Mouse (Mus musculus): Measurements from ENCODE around the gene Spag5. TPM values are rescaled to one million over a fixed set of nuclear protein-coding genes. Genes with fewer than 3 reads are reported as not detected.

The Spag5 gene
- polyA plus RNA-seq, 1 experiment from 2014 or later: 8.2 TPM

- Histone ChIP-seq H3K4me3 (no peak overlapping the region), H3K27ac (replicated peaks) (no peak overlapping the region), H3K27me3 (no peaks in the 10 kb centered on the region), H3K9me3 (no peaks in the 10 kb centered on the region), H3K4me2 (no peak overlapping the region), H3K4me1 (replicated peaks) (no peaks in the 10 kb centered on the region), H3K36me3 (peaks cover 88% of the 10 kb centered on the region), H3K9ac (no peak overlapping the region)
- WGBS: 94% methylated on average over 7 of the region's 7 CpGs
- no peak for ATAC-seq (ENCODE audit: low read depth)
Observed at GRCm38 (mm10) chr11:78289146-78289763, 12.1 kb upstream of the Spag5 start.

GRCm38 (mm10) chr11:78290654-78291053 is 10.7 kb upstream of the Spag5 start, which contains the start of gene BC030499:
TSS of gene BC030499 (plus strand) at chr11:78290841.
- Histone ChIP-seq H3K4me2 (no peak within 1 kb of the TSS), H3K9ac (no peak within 1 kb of the TSS), H3K4me1 (replicated peaks) (no peaks in the 10 kb centered on the region), H3K9me3 (no peaks in the 10 kb centered on the region), H3K27ac (replicated peaks) (no peak within 1 kb of the TSS), H3K4me3 (no peak within 1 kb of the TSS), H3K27me3 (no peaks in the 10 kb centered on the region), H3K36me3 (peaks cover 80% of the 10 kb centered on the region)
- ATAC-seq (ENCODE audit: low read depth): no peak
- 91% methylated on average over 4 of the region's 4 CpGs for WGBS

GRCm38 (mm10) chr11:78294585-78294984 is 6.7 kb upstream of the Spag5 start:
- Histone ChIP-seq H3K4me2 (no peak overlapping the region), H3K27me3 (no peaks in the 10 kb centered on the region), H3K4me3 (no peak overlapping the region), H3K9ac (no peak overlapping the region), H3K27ac (replicated peaks) (no peak overlapping the region), H3K4me1 (replicated peaks) (no peaks in the 10 kb centered on the region), H3K9me3 (no peaks in the 10 kb centered on the region), H3K36me3 (peaks cover 42% of the 10 kb centered on the region)
- WGBS: 96% methylated on average over 6 of the region's 6 CpGs
- ATAC-seq (ENCODE audit: low read depth): no peak

GRCm38 (mm10) chr11:78300917-78301316 is 412 bp upstream of the Spag5 start:
- peak overlapping the region; percentile 68 for H3K27ac ChIP-seq (replicated peaks)
- WGBS: 66% methylated on average over 7 of the region's 7 CpGs
- ATAC-seq (ENCODE audit: low read depth): 0 out of 2 replicates have a peak, but pooled peaks have one; percentile 54

GRCm38 (mm10) chr11:78305272-78305671 is 3.9 kb downstream of the Spag5 start:
- no peak for ATAC-seq (ENCODE audit: low read depth)
- H3K4me2 ChIP-seq: no peak overlapping the region
- H3K27ac ChIP-seq (replicated peaks): no peak overlapping the region
- H3K27me3 ChIP-seq: no peaks in the 10 kb centered on the region
- no peaks in the 10 kb centered on the region for H3K9me3 ChIP-seq
- no peaks in the 10 kb centered on the region for H3K36me3 ChIP-seq
- no peak overlapping the region for H3K4me3 ChIP-seq
- peaks cover 14% of the 10 kb centered on the region for H3K4me1 ChIP-seq (replicated peaks)
- H3K9ac ChIP-seq: no peak overlapping the region
- WGBS: 90% methylated on average over 4 of the region's 4 CpGs

More at GRCm38 (mm10) chr11:78300917-78301316, 412 bp upstream of the Spag5 start:
- Histone ChIP-seq H3K4me1 (replicated peaks) (peaks cover 14% of the 10 kb centered on the region), H3K27me3 (no peaks in the 10 kb centered on the region), H3K36me3 (no peaks in the 10 kb centered on the region), H3K9ac (peak overlapping the region; percentile 67), H3K4me3 (peak overlapping the region; percentile 64), H3K9me3 (no peaks in the 10 kb centered on the region), H3K4me2 (peak overlapping the region; percentile 99)

GRCm38 (mm10) chr11:78310861-78311511 is 9.7 kb downstream of the Spag5 start:
- H3K27ac ChIP-seq (replicated peaks): no peak overlapping the region
- no peak overlapping the region for H3K4me3 ChIP-seq
- no peaks in the 10 kb centered on the region for H3K27me3 ChIP-seq
- no peak overlapping the region for H3K4me2 ChIP-seq
- H3K36me3 ChIP-seq: peaks cover 19% of the 10 kb centered on the region; the same call in 1 of the 2 replicates
- H3K9me3 ChIP-seq: no peaks in the 10 kb centered on the region
- H3K4me1 ChIP-seq (replicated peaks): no peaks in the 10 kb centered on the region
- H3K9ac ChIP-seq: no peak overlapping the region
- no peak for ATAC-seq (ENCODE audit: low read depth)
- 79% methylated on average over 8 of the region's 8 CpGs for WGBS

GRCm38 (mm10) chr11:78313662-78314061 is 12.3 kb downstream of the Spag5 start:
- H3K4me1 ChIP-seq (replicated peaks): no peaks in the 10 kb centered on the region
- H3K4me3 ChIP-seq: no peak overlapping the region
- no peaks in the 10 kb centered on the region for H3K9me3 ChIP-seq
- H3K27me3 ChIP-seq: no peaks in the 10 kb centered on the region
- H3K27ac ChIP-seq (replicated peaks): no peak overlapping the region
- WGBS: 97% methylated on average over 2 of the region's 2 CpGs
- no peak overlapping the region for H3K9ac ChIP-seq
- H3K4me2 ChIP-seq: no peak overlapping the region
- ATAC-seq (ENCODE audit: low read depth): no peak
- peaks cover 33% of the 10 kb centered on the region; the same call in 1 of the 2 replicates for H3K36me3 ChIP-seq

- Histone ChIP-seq H3K4me1 (replicated peaks) (peaks cover 18% of the 10 kb centered on the region), H3K9me3 (no peaks in the 10 kb centered on the region), H3K36me3 (peaks cover 28% of the 10 kb centered on the region; the same call in 1 of the 2 replicates), H3K4me3 (no peak overlapping the region), H3K27ac (replicated peaks) (no peak overlapping the region), H3K27me3 (no peaks in the 10 kb centered on the region), H3K9ac (no peak overlapping the region), H3K4me2 (no peak overlapping the region)
- no peak for ATAC-seq (ENCODE audit: low read depth)
- WGBS: 85% methylated on average over 2 of the region's 2 CpGs
Observed at GRCm38 (mm10) chr11:78318411-78318810, 17.1 kb downstream of the Spag5 start.

GRCm38 (mm10) chr11:78322076-78322831 is 20.9 kb downstream of the Spag5 start:
- ATAC-seq (ENCODE audit: low read depth): peak; percentile 57
- Histone ChIP-seq H3K4me2 (peak overlapping the region; percentile 50), H3K9ac (0 out of 2 replicates have a peak overlapping the region, but pooled peaks have one; percentile 55), H3K9me3 (no peaks in the 10 kb centered on the region), H3K27ac (replicated peaks) (peak overlapping the region; percentile 80), H3K4me1 (replicated peaks) (peaks cover 35% of the 10 kb centered on the region), H3K27me3 (no peaks in the 10 kb centered on the region), H3K4me3 (peak overlapping the region; percentile 30), H3K36me3 (peaks cover 16% of the 10 kb centered on the region; the same call in 1 of the 2 replicates)
- WGBS: 61% methylated on average over 2 of the region's 2 CpGs

- peak; percentile 90 for ATAC-seq (ENCODE audit: low read depth)
- Histone ChIP-seq H3K4me3 (peak within 1 kb of the TSS; percentile 30), H3K4me2 (peak within 1 kb of the TSS; percentile 50), H3K36me3 (peaks cover 10% of the 10 kb centered on the region; the same call in 1 of the 2 replicates), H3K4me1 (replicated peaks) (peaks cover 35% of the 10 kb centered on the region), H3K27me3 (no peaks in the 10 kb centered on the region), H3K9me3 (no peaks in the 10 kb centered on the region), H3K9ac (peak within 1 kb of the TSS; percentile 55; the same call in 1 of the 2 replicates), H3K27ac (replicated peaks) (peak within 1 kb of the TSS; percentile 80)
- 8% methylated on average over 15 of the region's 15 CpGs for WGBS
Observed at GRCm38 (mm10) chr11:78322860-78323259, 21.5 kb downstream of the Spag5 start, which contains the start of gene Aldoc. TSS of gene Aldoc (plus strand) at chr11:78322968.

- Histone ChIP-seq H3K9me3 (no peaks in the 10 kb centered on the region), H3K36me3 (no peaks in the 10 kb centered on the region), H3K27ac (replicated peaks) (peak overlapping the region; percentile 80), H3K4me3 (peak overlapping the region; percentile 30), H3K4me1 (replicated peaks) (peaks cover 40% of the 10 kb centered on the region), H3K4me2 (peak overlapping the region; percentile 50), H3K27me3 (no peaks in the 10 kb centered on the region), H3K9ac (peak overlapping the region; percentile 55; the same call in 1 of the 2 replicates)
- WGBS: 67% methylated on average over 15 of the region's 15 CpGs
- 0 out of 2 replicates have a peak, but pooled peaks have one; percentile 9 for ATAC-seq (ENCODE audit: low read depth)
Observed at GRCm38 (mm10) chr11:78324000-78324785, 22.9 kb downstream of the Spag5 start.
